Mouse (Mus musculus): ENCODE measurements around the gene Pparg.

DNA sequence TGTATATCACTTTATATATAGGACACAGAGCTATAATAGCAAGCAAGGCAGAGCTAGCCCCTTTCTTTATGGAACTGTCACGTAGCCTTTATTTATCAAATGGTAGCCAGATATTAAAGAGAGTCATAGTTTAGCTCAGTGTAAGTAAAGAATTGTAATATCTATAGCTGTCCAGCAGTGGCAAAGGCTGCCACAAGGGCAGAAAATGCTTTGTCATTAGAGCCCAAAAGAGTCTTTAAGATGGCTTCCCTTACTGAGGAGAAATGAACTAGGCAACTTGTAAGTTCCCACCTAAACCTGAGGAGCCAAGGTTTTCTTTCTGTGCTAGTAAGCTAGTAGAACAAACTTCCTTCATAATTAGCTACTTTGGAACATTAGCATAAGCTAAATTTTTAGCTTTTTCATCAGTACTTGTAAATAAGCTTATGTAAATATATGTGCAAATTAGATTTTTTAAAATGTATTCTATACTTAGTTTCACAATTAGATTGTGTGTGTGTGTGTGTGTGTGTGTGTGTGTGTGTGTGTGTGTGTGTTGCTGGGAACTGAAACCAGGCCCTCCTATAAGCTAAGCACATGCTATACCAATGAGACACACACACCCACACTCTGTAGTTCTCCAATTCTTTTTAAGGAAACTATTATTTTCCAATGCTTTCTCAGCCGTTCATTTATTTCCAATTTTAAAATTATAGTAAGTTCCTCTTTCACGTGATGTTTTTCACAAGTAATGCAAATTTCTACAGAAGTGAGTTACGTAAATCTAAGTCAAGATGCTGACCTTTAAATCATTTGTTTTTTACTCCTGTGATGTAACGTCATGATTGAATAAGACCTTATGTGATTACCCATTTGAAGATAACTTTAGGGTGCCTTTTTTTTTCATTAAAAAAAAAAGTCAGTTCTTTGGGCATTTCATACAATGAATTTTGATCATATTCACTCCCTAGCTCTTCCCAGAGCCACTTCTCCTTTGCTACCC lies 14.4 kb downstream of the Pparg start:
- TF ChIP-seq POLR2A (IDR thresholded peaks at IDR 0.05; ENCODE audit: borderline replicate concordance, control insufficient read depth, low read depth, low read length) (no peak), CTCF (IDR thresholded peaks at IDR 0.05; ENCODE audit: control insufficient read depth, insufficient read depth, low read length) (no peak)

Data from bone marrow, adult 2 months (tissue).